Mouse (Mus musculus) bone marrow, adult 2 months (tissue): ENCODE measurements around the gene 2210016L21Rik.

Source experiments
- CTCF ChIP-seq: fragments of 200-500 bp; IDR thresholded peaks from 2 replicates; pipeline ENCODE4 v1.5.1; 2011; ENCODE audit warnings: low read length, control low read depth; ENCODE audit not compliant: control insufficient read depth, insufficient read depth
- POLR2A ChIP-seq: fragments of 200-500 bp; IDR thresholded peaks from 2 replicates; pipeline ENCODE4 v1.6.1; 2011; ENCODE audit warnings: low read depth, mild to moderate bottlenecking, control low read depth, low read length, borderline replicate concordance; ENCODE audit not compliant: control insufficient read depth

DNA sequence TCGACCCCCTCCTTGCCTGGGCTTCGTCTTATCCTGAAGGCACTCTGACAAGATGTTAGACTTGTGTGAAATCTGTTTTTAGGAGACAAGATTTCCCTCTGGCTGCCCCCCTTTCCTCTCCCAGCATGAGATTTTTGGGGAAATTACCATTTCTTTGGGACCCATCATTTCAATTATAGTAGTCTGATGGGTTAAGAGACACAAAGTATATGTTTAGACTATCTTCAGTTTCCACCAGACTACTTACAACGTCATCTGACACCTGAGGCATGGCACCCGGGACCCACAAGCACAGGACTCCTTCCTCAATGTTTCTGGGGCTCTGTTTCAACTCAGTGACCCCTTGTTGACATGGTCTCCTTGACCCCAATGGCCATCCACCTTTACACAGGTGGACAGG is 46.4 kb upstream of the 2210016L21Rik start:
- TF ChIP-seq CTCF (no peak), POLR2A (no peak)
